Mouse (Mus musculus): ENCODE measurements around the gene Zfyve16. TPM values are rescaled to one million over a fixed set of nuclear protein-coding genes. Genes with fewer than 3 reads are reported as not detected.

Zfyve16 gene
- total and polyA plus RNA-seq, 2 experiments from 2014 or later = 6.4 to 13.5 TPM

- DNase-seq (ENCODE audit: low spot score) (no peak), ATAC-seq (no peak)
- no peaks in the 10 kb centered on the region for H3K36me3 ChIP-seq (ENCODE audit: insufficient read depth, low read length)
- no peak overlapping the region for H3K4me2 ChIP-seq (ENCODE audit: low read depth, low read length)
- peaks cover 8% of the 10 kb centered on the region; the same call in 1 of the 2 replicates for H3K9me3 ChIP-seq (ENCODE audit: low read length)
- no peaks in the 10 kb centered on the region for H3K4me1 ChIP-seq (ENCODE audit: insufficient read depth, low read length)
- no peak overlapping the region for H3K9ac ChIP-seq (replicated peaks; ENCODE audit: low read length)
- TF ChIP-seq CTCF (IDR thresholded peaks at IDR 0.05; ENCODE audit: low read depth) = no peak
- WGBS = 78% methylated on average over 4 of the region's 4 CpGs
- no peak overlapping the region for H3K4me3 ChIP-seq (ENCODE audit: low read length)
- no peaks in the 10 kb centered on the region for H3K27me3 ChIP-seq (ENCODE audit: insufficient read depth, low read length)
- H3K27ac ChIP-seq = no peak overlapping the region
Observed at GRCm38 (mm10) chr13:92547093-92547492, 16.4 kb upstream of the Zfyve16 start.

- Histone ChIP-seq H3K4me1 (ENCODE audit: insufficient read depth, low read length) (no peaks in the 10 kb centered on the region), H3K9me3 (ENCODE audit: low read length) (no peaks in the 10 kb centered on the region), H3K4me3 (ENCODE audit: low read length) (no peak overlapping the region), H3K27me3 (ENCODE audit: insufficient read depth, low read length) (no peaks in the 10 kb centered on the region), H3K9ac (replicated peaks; ENCODE audit: low read length) (no peak overlapping the region), H3K36me3 (ENCODE audit: insufficient read depth, low read length) (no peaks in the 10 kb centered on the region), H3K27ac (no peak overlapping the region), H3K4me2 (ENCODE audit: low read depth, low read length) (no peak overlapping the region)
- no peak for TF ChIP-seq CTCF (IDR thresholded peaks at IDR 0.05; ENCODE audit: low read depth)
- WGBS = 89% methylated on average over 6 of the region's 6 CpGs
- no peak for ATAC-seq
- DNase-seq (ENCODE audit: low spot score) = no peak
Observed at GRCm38 (mm10) chr13:92540997-92541396, 10.3 kb upstream of the Zfyve16 start.

GRCm38 (mm10) chr13:92539126-92539525, 8.5 kb upstream of the Zfyve16 start:
- no peak for TF ChIP-seq CTCF (IDR thresholded peaks at IDR 0.05; ENCODE audit: low read depth)
- WGBS = 43% methylated on average over 4 of the region's 4 CpGs
- H3K27me3 ChIP-seq (ENCODE audit: insufficient read depth, low read length) = no peaks in the 10 kb centered on the region
- H3K9ac ChIP-seq (replicated peaks; ENCODE audit: low read length) = no peak overlapping the region
- ATAC-seq (0 out of 2 replicates have a peak, but pooled peaks have one; percentile 47), DNase-seq (ENCODE audit: low spot score) (no peak)
- H3K27ac ChIP-seq = no peak overlapping the region
- no peak overlapping the region for H3K4me2 ChIP-seq (ENCODE audit: low read depth, low read length)
- no peaks in the 10 kb centered on the region for H3K4me1 ChIP-seq (ENCODE audit: insufficient read depth, low read length)
- no peaks in the 10 kb centered on the region for H3K36me3 ChIP-seq (ENCODE audit: insufficient read depth, low read length)
- no peaks in the 10 kb centered on the region for H3K9me3 ChIP-seq (ENCODE audit: low read length)
- no peak overlapping the region for H3K4me3 ChIP-seq (ENCODE audit: low read length)

- 0 out of 2 replicates have a peak, but pooled peaks cover 1% of the 10 kb centered on the region for H3K4me1 ChIP-seq (ENCODE audit: insufficient read depth, low read length)
- no peaks in the 10 kb centered on the region for H3K9me3 ChIP-seq (ENCODE audit: low read length)
- no peaks in the 10 kb centered on the region for H3K36me3 ChIP-seq (ENCODE audit: insufficient read depth, low read length)
- H3K4me2 ChIP-seq (ENCODE audit: low read depth, low read length) = no peak overlapping the region
- H3K27me3 ChIP-seq (ENCODE audit: insufficient read depth, low read length) = no peaks in the 10 kb centered on the region
- no peak overlapping the region for H3K9ac ChIP-seq (replicated peaks; ENCODE audit: low read length)
- WGBS = 55% methylated on average over 2 of the region's 2 CpGs
- H3K4me3 ChIP-seq (ENCODE audit: low read length) = no peak overlapping the region
- DNase-seq (ENCODE audit: low spot score) (no peak), ATAC-seq (no peak)
- no peak for TF ChIP-seq CTCF (IDR thresholded peaks at IDR 0.05; ENCODE audit: low read depth)
- H3K27ac ChIP-seq = no peak overlapping the region
Observed at GRCm38 (mm10) chr13:92533801-92534200, 3.1 kb upstream of the Zfyve16 start.

- DNase-seq (ENCODE audit: low spot score) = no peak
- H3K27me3 ChIP-seq (ENCODE audit: insufficient read depth, low read length) = no peaks in the 10 kb centered on the region
- 83% methylated on average over 2 of the region's 2 CpGs for WGBS
- no peak for ATAC-seq
- H3K4me2 ChIP-seq (ENCODE audit: low read depth, low read length) = no peak overlapping the region
- no peak overlapping the region for H3K27ac ChIP-seq
- TF ChIP-seq CTCF (IDR thresholded peaks at IDR 0.05; ENCODE audit: low read depth) = no peak
- no peak overlapping the region for H3K9ac ChIP-seq (replicated peaks; ENCODE audit: low read length)
- no peak overlapping the region for H3K4me3 ChIP-seq (ENCODE audit: low read length)
- no peaks in the 10 kb centered on the region for H3K9me3 ChIP-seq (ENCODE audit: low read length)
- 0 out of 2 replicates have a peak, but pooled peaks cover 4% of the 10 kb centered on the region for H3K4me1 ChIP-seq (ENCODE audit: insufficient read depth, low read length)
- no peaks in the 10 kb centered on the region for H3K36me3 ChIP-seq (ENCODE audit: insufficient read depth, low read length)
Observed at GRCm38 (mm10) chr13:92532216-92532615, 1.5 kb upstream of the Zfyve16 start.

- TF ChIP-seq CTCF (IDR thresholded peaks at IDR 0.05; ENCODE audit: low read depth) = no peak
- WGBS = 3% methylated on average over 15 of the region's 15 CpGs
- ATAC-seq (no peak), DNase-seq (ENCODE audit: low spot score) (no peak)
- H3K9ac ChIP-seq (replicated peaks; ENCODE audit: low read length) = peak overlapping the region; percentile 94
- H3K4me3 ChIP-seq (ENCODE audit: low read length) = peak overlapping the region; percentile 84
- no peaks in the 10 kb centered on the region for H3K9me3 ChIP-seq (ENCODE audit: low read length)
- H3K27ac ChIP-seq = peak overlapping the region; percentile 96
- H3K27me3 ChIP-seq (ENCODE audit: insufficient read depth, low read length) = no peaks in the 10 kb centered on the region
- 0 out of 2 replicates have a peak, but pooled peaks cover 4% of the 10 kb centered on the region for H3K4me1 ChIP-seq (ENCODE audit: insufficient read depth, low read length)
- no peaks in the 10 kb centered on the region for H3K36me3 ChIP-seq (ENCODE audit: insufficient read depth, low read length)
- peak overlapping the region; percentile 75 for H3K4me2 ChIP-seq (ENCODE audit: low read depth, low read length)
Observed at GRCm38 (mm10) chr13:92531237-92531636, 569 bp upstream of the Zfyve16 start.

GRCm38 (mm10) chr13:92529828-92530720, 594 bp downstream of the Zfyve16 start:
- Histone ChIP-seq H3K9ac (replicated peaks; ENCODE audit: low read length) (peak overlapping the region; percentile 94), H3K27ac (peak overlapping the region; percentile 96), H3K36me3 (ENCODE audit: insufficient read depth, low read length) (no peaks in the 10 kb centered on the region), H3K27me3 (ENCODE audit: insufficient read depth, low read length) (no peaks in the 10 kb centered on the region), H3K4me1 (ENCODE audit: insufficient read depth, low read length) (0 out of 2 replicates have a peak, but pooled peaks cover 4% of the 10 kb centered on the region), H3K4me3 (ENCODE audit: low read length) (peak overlapping the region; percentile 84), H3K4me2 (ENCODE audit: low read depth, low read length) (peak overlapping the region; percentile 75), H3K9me3 (ENCODE audit: low read length) (no peaks in the 10 kb centered on the region)
- 4% methylated on average over 44 of the region's 47 CpGs for WGBS
- no peak for TF ChIP-seq CTCF (IDR thresholded peaks at IDR 0.05; ENCODE audit: low read depth)
- DNase-seq (ENCODE audit: low spot score) (peak; percentile 58), ATAC-seq (peak; percentile 89)

Data from hindbrain, postnatal 0 days (tissue).